Mouse (Mus musculus) regulatory T cell (primary cell): ENCODE results near the gene Epb41l5.

Experiments used
- in situ Hi-C: fragments of 300-600 bp; cut with MboI, MseI; formaldehyde crosslinking; loops from one replicate; pipeline ENCODE4 v1.15.1; 2025; ENCODE audit warnings: high pct_unique_total_duplicates

The Epb41l5 gene

DNA sequence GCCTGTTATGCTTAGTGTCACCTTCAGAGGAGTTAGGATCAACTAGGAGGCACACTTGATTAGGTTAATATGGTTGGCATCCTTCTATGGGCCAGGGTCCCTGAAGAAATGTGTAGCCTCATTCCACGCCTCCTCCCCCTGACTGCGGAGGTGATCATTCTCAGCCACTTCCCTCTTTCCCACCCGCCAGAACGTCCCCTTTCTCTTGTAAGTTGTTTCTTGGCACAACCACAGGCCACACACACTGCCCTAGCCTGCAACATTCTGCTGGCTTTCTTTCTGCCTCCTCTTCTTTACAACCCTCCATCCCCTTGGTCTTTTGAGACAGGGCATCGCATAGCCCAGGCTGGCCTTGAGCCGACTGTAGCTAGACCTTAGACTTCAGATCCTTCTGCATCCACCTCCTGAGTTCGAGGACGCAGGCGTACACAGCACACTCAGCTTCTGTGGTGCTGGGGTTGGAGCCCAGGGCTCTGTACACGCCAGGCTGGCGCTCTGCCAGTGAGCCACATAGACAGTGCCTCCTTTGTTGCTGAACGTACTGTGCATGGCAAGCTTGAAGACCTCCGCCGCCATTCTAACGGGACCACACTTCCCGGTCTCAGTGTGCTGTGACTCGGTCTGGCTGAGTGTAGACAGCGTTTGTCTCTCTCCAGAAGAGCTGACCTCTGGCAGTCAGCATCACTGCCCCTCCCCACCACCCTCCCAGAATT is 115.6 kb downstream of the Epb41l5 start:
- in situ Hi-C loops: no loop called here

DNA sequence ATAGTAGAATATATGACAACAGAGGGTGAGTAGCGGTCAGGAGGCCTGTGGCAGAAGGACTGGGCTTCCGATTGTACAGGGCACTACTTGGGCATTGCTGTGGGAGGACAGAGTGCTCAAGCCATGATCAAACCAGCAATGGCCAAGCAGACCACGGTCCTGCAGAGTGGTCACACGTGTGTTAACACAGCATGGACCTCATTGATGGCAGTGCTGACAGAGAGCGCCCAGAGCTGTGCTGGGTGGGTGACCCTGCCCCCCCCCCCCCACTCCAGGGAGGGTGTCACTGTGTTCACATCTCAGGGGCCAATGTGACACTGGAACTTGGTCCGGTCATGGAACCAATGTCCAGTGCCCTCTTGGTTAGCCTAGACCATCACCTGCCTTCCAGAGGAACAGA is 116.6 kb downstream of the Epb41l5 start:
- in situ Hi-C loops: no loop called here

DNA sequence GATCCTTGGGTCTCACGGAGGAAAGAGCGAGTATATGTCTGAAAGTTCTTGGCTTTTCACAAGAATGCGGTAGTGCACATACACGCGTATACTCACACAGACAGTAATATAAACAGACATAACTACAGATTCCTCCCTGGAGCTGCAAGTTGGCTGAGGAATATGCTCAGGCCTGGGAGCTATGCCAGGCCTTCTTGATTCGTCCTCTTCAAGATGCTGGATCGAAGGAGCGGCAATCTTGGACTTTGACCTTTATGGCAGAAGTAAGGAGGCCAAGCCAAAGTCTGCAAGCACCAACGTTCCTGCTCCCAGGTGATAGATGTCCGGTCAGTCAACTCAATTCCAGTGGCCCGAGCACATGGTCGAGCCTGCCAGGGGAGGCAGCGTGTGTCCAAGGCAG is 117.9 kb downstream of the Epb41l5 start:
- in situ Hi-C loops: no loop called here

DNA sequence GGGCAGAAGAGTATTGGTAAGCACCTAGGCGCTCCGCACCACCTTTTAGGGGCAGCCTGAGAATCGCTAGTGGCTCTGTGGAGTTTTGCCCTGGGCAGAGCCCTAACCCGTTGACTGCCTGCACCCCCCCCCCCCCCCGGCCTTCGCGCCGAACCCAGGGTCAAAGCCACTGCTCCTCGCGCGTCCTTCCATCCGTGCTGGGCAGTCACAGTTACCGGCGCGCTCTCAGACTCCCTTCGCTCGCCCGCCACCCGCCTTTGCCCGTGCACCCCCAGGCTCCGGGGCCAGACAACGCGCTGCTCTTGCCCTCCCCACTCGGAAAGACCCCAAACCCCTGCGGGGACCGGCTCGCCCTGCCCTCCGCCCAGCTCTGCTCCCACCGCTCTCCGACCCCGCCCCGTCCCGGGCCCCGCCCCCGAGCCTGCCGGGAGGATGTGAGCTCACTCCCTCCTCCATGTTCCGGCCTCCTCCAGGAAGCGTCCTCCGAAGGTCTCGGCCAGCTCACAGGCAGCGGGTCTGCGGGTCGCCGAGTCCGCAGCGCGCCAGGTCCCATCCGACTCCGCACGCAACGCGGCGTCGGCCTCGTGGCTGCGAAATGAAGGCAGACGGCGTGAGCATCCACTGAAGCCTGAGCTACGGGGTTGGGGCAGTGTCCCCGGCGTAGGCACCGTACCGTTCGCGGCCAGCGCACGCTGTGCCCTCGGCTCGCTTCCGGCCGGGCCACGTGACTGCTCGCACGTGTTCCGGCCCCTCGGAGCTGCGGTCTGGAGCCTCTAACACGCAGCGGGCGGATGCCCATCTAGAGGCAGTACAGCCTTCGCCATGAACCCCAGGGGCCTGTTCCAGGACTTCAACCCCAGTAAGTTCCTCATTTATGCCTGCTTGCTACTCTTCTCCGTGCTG is 122.9 kb downstream of the Epb41l5 start, which contains the start of gene Tmem185b:
Gene Tmem185b, plus strand, starts transcription at position 472 of the 903 bp plus-strand sequence.
- in situ Hi-C loops: no loop called here

DNA sequence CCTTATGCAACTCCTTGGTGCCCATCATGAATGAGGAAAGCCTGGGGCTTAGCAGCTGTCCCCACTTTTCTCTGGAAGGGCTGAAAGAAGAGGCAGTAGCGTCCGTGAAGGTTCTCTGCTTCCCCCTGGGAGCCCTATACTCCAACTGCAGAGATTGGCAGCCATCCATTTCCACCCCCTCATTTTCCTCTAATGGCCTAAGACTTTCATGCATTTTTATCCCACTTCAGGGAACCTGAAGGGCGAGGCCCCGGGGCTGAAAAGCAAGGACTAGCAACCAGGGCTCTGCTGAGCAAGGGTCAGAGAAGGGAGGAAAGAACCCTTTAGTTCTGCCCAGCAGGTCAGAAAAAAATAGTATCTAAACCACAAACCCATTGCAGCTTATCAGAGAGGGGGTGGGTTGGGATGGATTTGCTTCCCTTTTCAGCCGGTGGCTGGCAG is 123.8 kb downstream of the Epb41l5 start:
- in situ Hi-C loops: no loop called here

DNA sequence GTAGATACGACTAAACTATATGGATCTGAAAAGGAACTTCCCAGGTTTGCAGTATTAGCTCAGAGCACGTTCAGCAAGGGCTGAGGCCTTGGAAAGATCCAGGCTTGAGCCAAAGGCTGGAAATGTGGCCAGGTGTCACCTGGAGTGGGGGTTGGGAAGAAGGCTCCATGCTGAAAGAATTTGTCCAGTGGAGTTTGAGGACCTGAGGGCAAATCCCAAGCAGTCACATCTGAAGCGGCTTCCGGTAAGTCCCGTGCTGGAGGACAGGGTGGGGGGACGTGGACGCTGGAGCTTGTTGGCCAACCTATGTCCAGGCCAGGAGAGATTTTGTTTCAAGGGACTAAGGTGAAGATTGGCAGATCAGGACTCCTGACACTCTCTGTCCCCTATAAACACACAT is 125.0 kb downstream of the Epb41l5 start:
- in situ Hi-C loops: loop anchor here (25.0 kb wide), 1 partner anchor 1913 kb away; the partner anchor contains the start of gene Ccdc93

DNA sequence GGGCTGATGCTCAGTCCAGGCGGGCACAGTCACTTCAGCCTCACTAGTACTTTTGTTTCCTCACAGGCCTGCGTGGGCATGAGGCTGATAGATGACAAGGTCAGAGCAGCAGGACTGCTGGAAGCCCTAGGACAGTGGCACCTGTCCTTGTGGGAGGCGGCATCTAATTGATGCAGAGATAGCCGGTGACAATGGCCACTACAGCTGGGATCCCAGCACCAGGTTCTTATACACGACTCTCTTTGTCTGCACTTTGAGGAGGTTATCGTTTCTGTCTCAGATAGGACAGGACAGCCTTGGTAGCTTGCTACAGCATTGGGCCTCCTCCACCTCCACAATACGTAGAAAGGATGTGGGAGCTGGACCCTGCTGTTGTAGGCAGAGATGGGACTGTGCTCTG is 125.4 kb downstream of the Epb41l5 start:
- in situ Hi-C loops: loop anchor here (25.0 kb wide), 1 partner anchor 1914 kb away; the partner anchor contains the start of gene Ccdc93

DNA sequence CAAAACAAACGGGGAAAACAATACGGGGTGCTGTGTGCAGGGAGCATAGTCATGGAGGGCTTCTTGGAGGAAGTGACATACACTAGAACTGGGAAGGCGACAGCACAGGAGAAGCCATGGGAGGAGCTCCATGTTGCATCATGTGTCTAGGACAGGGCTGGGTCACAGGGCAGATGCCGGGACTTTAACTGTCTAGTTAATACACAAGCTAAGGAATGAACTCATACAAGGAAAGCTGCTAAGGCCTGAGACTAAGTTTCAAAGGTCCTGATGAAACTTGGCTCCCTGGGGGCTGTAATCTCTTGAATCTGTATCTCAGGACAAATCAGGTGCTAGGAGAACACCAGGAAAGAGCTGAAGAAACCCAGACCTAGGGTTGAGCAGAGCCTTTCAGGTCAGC is 126.1 kb downstream of the Epb41l5 start:
- in situ Hi-C loops: loop anchor here (25.0 kb wide), 1 partner anchor 1915 kb away; the partner anchor contains the start of gene Ccdc93

DNA sequence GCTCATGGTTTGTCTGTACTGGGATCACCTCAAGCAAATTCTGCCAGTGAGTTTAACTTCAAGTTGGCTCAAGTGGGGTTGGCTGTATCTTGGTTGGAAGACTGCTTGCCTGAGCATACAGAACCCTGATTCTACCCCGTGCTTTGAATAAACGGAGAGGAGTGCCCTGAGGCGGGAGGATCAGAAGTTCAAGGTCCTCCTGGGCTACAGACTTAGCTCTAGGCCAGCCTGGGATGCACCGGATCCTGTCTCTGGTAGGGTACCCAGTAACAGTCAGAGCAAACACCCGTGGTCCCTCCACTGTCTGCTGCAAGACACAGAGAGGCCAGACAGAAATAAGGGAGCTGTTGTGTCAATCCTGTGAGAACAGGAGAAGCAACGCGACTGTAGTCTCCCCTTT is 127.1 kb downstream of the Epb41l5 start:
- in situ Hi-C loops: loop anchor here (25.0 kb wide), 1 partner anchor 1916 kb away; the partner anchor contains the start of gene Ccdc93

DNA sequence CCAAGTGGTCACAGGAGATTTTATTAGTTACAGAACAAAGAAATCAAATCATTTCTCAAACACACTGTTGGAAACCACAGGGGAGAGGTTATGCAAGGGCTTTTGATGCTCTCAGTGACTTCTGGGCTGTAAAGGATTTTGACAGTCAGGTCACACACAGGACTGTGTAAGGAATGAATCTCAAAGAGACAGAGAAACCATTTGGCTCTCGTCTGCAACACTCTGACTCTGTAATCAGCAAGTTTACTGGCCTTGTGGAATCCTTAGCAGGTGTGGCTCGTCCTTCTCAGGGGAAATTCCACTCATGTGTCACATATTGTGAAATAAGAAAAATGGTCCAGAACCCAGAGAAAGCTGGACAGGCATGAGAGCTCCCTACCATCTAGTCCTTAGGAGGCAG is 127.8 kb downstream of the Epb41l5 start:
- in situ Hi-C loops: loop anchor here (25.0 kb wide), 1 partner anchor 1916 kb away; the partner anchor contains the start of gene Ccdc93

DNA sequence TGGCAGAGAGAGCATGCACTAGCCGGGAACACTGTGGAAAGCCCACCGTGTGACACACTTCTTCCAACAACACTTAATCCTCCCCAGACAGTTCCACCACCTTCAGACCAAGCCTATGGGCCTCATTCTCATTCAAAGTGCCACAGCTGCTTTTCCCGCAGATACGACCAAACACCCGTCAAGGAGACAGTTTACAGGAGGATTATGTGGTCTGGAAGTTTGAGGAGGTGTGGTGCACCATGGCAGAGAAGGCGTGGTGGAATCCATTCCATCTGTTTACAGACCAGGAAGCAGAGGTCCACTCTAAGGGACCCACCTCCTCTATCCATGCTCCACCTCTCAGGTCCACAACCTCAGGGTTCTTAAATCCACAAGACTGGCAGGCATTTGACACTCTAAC is 129.5 kb downstream of the Epb41l5 start:
- in situ Hi-C loops: loop anchor here (25.0 kb wide), 1 partner anchor 1918 kb away; the partner anchor contains the start of gene Ccdc93

DNA sequence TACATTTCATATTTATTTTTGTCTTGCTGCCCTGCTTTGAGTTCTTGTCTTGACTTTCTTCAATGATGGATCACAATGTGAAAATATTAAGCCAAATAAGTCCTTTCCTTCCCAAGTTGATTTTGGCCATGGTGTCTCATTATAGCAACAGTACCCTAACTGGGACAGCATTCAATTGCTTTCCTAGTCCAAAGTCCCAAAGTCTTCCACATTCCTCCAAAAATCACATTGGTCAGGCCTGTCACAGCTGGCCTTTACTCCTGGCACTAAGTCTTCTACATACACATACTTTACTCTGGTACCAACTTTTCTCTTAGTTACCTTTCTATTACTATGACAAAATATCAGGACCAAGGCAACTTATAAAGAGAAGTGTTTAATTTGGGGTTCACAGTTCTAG is 130.0 kb downstream of the Epb41l5 start:
- in situ Hi-C loops: loop anchor here (25.0 kb wide), 1 partner anchor 1919 kb away; the partner anchor contains the start of gene Ccdc93

DNA sequence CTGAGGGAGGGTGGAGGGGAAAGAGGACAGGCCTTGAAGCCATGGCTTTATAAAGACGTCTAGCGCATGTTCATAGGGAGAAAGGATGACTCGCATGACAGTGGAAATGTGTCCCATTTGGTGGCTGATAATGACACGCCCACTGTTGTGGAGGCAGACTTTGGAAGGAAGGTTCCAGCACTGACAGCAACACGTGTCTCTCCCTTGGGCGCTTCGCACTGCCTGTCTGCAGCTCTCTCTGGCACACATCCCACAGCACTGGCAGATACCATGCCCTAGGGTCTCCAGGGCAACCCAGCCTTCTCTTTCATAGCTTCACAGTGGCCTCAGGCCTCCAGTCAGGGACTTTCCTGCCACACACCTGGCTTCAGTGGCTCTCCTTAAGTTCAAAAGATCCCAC is 130.7 kb downstream of the Epb41l5 start:
- in situ Hi-C loops: loop anchor here (25.0 kb wide), 1 partner anchor 1919 kb away; the partner anchor contains the start of gene Ccdc93

DNA sequence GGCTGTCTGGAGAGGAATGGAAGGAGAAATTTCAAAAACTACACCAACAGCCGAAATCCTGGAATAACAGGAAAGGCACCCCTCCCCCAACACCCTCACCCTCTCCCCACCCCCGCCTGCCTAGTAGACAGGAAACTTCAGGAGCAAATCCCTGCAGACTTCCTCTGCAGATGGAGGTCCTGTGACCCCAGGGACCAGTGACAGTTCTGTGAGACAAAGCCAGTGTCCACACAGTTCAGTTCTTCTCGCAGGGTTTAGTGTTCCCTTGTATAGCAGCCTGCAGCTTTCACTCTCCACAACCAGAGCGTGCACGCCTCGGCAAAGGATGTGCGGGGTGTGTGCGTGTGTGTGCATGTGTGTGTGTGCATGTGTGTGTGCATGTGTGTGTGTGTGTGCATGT is 137.9 kb downstream of the Epb41l5 start:
- in situ Hi-C loops: loop anchor here (25.0 kb wide), 1 partner anchor 1926 kb away; the partner anchor contains the start of gene Ccdc93

DNA sequence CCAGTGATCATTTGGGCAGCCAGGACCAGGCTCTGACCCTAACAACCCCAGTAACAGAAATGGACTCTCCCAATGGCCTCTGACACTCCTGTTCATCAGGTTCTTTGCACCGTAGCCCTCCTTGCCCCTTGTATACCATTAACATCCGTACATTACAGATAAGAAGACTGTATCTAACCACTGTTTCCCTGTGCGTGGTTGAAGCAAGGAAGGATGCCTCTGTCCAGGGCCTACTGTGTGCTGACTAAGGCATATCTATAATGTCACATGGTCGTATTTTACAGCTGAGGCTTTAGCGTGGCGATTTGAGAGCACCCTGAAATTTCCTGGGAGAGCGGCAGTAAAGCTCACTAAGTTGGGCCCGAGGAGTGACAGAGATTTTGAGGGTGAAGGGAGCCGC is 138.4 kb downstream of the Epb41l5 start:
- in situ Hi-C loops: loop anchor here (25.0 kb wide), 1 partner anchor 1927 kb away; the partner anchor contains the start of gene Ccdc93

DNA sequence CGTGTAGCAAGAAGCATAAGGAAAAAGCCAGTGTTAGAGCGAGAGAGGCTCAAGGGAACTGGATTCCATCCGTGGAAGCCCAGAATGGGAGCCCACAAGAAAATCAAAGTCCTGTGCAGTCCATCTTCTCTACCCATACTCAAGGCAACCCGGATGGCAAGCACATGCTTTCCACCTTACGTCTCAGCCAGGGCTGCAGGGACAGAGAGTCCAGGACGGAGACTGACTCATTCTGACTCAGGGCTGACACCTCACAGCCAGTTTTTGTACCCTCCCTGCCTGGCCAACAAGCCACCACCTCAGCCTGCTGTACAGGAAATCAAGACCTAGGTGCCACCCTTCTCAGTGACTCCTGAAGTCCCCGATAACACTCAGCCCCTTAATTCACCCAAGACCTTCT is 139.3 kb downstream of the Epb41l5 start:
- in situ Hi-C loops: loop anchor here (25.0 kb wide), 1 partner anchor 1928 kb away; the partner anchor contains the start of gene Ccdc93

DNA sequence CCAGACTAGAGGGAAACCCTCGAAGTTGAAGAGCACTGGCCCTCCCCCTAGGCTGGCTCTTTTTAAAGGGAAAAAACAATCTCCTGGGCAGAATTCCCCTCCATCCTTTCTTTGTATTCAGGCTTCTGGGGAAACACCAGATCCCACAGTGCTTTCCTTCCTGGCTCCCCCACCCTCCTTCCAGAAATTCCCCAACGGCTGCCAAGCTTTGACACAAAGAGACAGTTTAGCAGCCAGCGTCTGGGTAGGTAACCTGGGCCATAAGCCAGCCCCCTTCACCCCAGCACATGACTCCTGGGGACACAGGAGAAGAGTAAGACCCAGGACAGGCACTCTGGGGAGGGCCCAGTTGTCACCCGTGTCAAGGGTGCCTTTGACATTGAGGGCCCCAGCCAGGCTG is 140.3 kb downstream of the Epb41l5 start:
- in situ Hi-C loops: loop anchor here (25.0 kb wide), 1 partner anchor 1929 kb away; the partner anchor contains the start of gene Ccdc93

DNA sequence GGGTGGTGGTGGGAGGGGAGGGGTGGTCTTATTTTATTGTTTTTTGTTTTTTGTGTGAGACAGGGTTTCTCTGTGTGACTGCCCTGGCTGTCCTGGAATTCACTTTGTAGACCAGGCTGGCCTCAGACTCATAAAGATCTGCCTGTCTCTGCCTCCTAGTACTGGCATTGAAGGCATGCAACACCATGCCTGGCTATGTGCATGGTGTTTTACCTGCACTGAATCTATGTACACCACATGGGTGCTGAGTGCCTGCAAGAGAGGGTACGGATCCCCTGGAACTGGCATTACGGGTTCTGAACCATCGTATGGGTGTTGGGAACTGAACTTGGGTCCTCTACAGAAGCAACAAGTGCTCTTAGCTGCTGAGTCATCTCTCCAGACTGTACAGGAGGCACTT is 142.8 kb downstream of the Epb41l5 start:
- in situ Hi-C loops: loop anchor here (25.0 kb wide), 1 partner anchor 1931 kb away; the partner anchor contains the start of gene Ccdc93

DNA sequence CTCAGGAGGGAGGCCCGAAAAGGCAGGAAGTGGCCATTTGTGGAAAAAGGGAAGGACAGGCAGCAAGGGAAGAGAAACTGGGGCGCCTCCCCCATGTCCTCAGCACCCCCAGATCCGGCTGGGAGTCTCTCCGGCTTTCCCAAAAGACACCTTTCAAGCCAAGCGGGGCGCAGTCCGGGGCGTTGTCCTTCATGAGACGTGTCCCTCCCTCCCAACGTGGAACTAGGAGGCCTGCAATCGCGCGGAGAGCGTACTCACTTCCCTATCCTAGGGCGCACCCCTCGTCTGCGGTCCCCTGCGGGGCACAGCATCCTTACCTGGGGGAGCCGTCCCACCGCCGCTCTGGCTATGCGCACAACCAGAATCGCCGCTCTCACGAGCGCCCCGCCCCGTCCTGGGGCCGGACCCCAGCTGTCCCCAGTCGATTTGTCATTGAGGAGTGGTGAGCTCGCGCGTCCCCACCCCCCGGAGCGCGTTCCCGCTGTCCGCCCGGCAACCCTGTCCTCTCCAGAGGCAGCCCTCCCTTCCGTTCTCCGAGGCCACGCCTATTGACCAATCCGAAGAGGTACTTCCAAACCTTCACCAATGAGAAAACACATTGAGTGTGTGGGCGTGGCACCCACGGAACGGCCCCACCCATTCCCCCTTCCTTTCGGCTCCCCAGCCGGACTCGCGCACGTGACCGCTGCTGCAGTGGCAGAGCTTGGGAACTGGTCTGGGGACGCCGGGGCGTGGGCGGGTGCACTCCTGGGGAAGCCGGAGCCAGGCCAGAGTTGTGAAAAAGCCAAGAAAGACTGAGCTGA is 144.3 kb downstream of the Epb41l5 start, which contains the start of gene Ralb:
Gene Ralb, minus strand, starts transcription at position 535 of the 803 bp plus-strand sequence.
- in situ Hi-C loops: loop anchor here (25.0 kb wide), 1 partner anchor 1933 kb away; the partner anchor contains the start of gene Ccdc93

DNA sequence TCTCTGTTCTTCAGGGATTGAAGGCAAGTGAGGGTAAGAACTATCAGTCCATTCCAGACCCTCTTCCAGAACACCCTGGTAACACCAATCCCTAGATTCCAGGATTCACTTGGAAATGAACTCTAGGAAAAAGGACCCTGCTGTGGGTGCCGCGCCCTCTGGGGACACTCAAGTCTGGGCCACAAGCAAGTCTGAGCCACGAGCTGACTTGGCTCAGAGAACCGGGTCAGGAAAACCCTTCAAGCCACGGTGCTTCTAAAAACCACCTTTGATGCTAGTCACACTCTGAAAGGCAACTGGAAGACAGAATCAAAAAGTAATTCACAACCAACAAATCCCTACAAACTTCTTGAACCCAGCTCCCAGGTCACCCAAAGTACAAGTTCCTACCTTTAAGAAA is 145.0 kb downstream of the Epb41l5 start:
- in situ Hi-C loops: loop anchor here (25.0 kb wide), 1 partner anchor 1933 kb away; the partner anchor contains the start of gene Ccdc93
